Mouse (Mus musculus) limb, embryonic 14.5 days (tissue): ENCODE measurements at regions not wholly inside any gene's neighbourhood (a gene's known extent, or its start where the extent isn't known, plus 50 kb on each side); places are given as distances from the start of the nearest gene placed in this dataset.

Experiments
- ATAC-seq: fragments of 200-750 bp; cut with Nextera tagmentation; 2 replicates; pipeline ENCODE4 v1.8.0; 2017; ENCODE audit warnings: low read depth, moderate number of reproducible peaks, moderate TSS enrichment; ENCODE audit not compliant: low FRiP score
- DNase-seq: peaks from one replicate; pipeline ENCODE4 v3.0.0-alpha.2; 2015; ENCODE audit warnings: low spot score
- H3K27ac ChIP-seq: fragments of 300-500 bp; sonication (generic); replicated peaks from 2 replicates; pipeline ENCODE4 v1.5.1; 2014; ENCODE audit warnings: low read depth, mild to moderate bottlenecking, low read length, moderate library complexity, mixed read lengths
- H3K27me3 ChIP-seq: fragments of 300-500 bp; sonication (generic); 2 replicates; pipeline ENCODE4 v1.6.1; 2014; ENCODE audit warnings: low read length, mixed read lengths; ENCODE audit not compliant: control insufficient read depth, insufficient read depth
- H3K36me3 ChIP-seq: fragments of 300-500 bp; sonication (generic); 2 replicates; pipeline ENCODE4 v1.6.1; 2014; ENCODE audit warnings: mild to moderate bottlenecking, low read length, moderate library complexity, mixed read lengths; ENCODE audit not compliant: control insufficient read depth, insufficient read depth
- H3K4me1 ChIP-seq: fragments of 300-500 bp; sonication (generic); 2 replicates; pipeline ENCODE4 v1.6.1; 2014; ENCODE audit warnings: antibody characterized with exemption, low read length, mixed read lengths; ENCODE audit not compliant: control insufficient read depth, insufficient read depth
- H3K4me2 ChIP-seq: fragments of 300-500 bp; sonication (generic); replicated peaks from 2 replicates; pipeline ENCODE4 v1.6.1; 2014; ENCODE audit warnings: low read depth, mild to moderate bottlenecking, low read length, moderate library complexity; ENCODE audit not compliant: severe bottlenecking
- H3K4me3 ChIP-seq: fragments of 300-500 bp; sonication (generic); replicated peaks from 2 replicates; pipeline ENCODE4 v1.5.1; 2014; ENCODE audit warnings: low read length
- H3K9ac ChIP-seq: fragments of 300-500 bp; sonication (generic); 2 replicates; pipeline ENCODE4 v1.6.1; 2014; ENCODE audit warnings: mild to moderate bottlenecking, low read depth, low read length, moderate library complexity; ENCODE audit not compliant: severe bottlenecking
- H3K9me3 ChIP-seq: fragments of 300-500 bp; sonication (generic); 2 replicates; pipeline ENCODE4 v1.6.1; 2016; ENCODE audit warnings: low read length; ENCODE audit not compliant: control insufficient read depth
- POLR2A ChIP-seq: fragments of 200-500 bp; IDR thresholded peaks from 2 replicates; pipeline ENCODE4 v1.8.0; 2012; ENCODE audit warnings: inconsistent platforms, mild to moderate bottlenecking, moderate library complexity, borderline replicate concordance; ENCODE audit not compliant: insufficient read depth, insufficient read length; ENCODE audit errors: extremely low read depth
- WGBS: fragments of 180-500 bp; shearing (Covaris S2); extraction: QIAGEN DNeasy Blood & Tissue Kit; methylation state at CpG from one replicate; pipeline ENCODE4 v1.1.7; 2014; 5-methylcytosine and 5-hydroxymethylcytosine counted together

GRCm38 (mm10) chr3:78618900-78619299 lies 667.4 kb downstream of the Rapgef2 start:
- no peak overlapping the region for H3K9ac ChIP-seq
- H3K9me3 ChIP-seq = no peaks in the 10 kb centered on the region
- no peak overlapping the region for H3K4me3 ChIP-seq
- no peak overlapping the region for H3K27ac ChIP-seq
- TF ChIP-seq POLR2A = no peak
- no peaks in the 10 kb centered on the region for H3K4me1 ChIP-seq
- WGBS = 33% methylated on average over 3 of the region's 3 CpGs
- ATAC-seq (no peak), DNase-seq (peak; percentile 17)
- no peaks in the 10 kb centered on the region for H3K27me3 ChIP-seq
- no peaks in the 10 kb centered on the region for H3K36me3 ChIP-seq
- no peak overlapping the region for H3K4me2 ChIP-seq

DNA sequence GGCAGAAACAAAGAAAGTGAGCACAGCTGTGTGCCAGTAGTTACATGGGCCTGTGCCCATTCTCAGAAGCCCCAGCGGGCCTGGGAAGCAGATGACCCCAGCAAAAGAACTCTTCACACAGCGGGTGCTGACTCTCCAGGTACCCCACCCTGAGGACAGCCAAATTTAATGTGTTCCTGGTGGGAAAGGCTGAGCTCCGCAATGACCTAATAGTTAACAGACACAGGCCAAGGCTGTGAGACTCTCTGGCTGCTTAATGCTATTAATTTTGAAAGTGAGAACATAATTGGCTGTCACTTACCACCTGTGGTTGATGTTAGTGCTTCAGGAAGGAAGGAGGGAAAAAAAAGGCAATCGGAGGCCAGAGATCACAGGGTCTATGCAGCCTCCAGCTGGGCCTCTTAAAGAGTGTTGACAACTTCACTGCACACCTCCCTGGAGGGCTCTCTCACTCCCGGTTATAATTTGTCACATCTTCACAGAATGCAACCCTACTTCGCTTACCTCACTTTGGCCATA lies 691.5 kb downstream of the Rapgef2 start:
- ATAC-seq = peak; percentile 86
- TF ChIP-seq POLR2A = no peak
- H3K27me3 ChIP-seq = no peaks in the 10 kb centered on the region; the same call in 1 of the 2 replicates
- no peak overlapping the region for H3K4me3 ChIP-seq
- WGBS = 5% methylated on average over 6 of the region's 6 CpGs
- peak; percentile 66 for DNase-seq
- peak overlapping the region; percentile 29 for H3K4me2 ChIP-seq
- H3K9me3 ChIP-seq = no peaks in the 10 kb centered on the region
- H3K27ac ChIP-seq = 0 out of 2 replicates have a peak overlapping the region, but pooled peaks have one; percentile 22
- H3K4me1 ChIP-seq = peaks cover 10% of the 10 kb centered on the region; the same call in 1 of the 2 replicates
- no peak overlapping the region for H3K9ac ChIP-seq
- H3K36me3 ChIP-seq = no peaks in the 10 kb centered on the region

GRCm38 (mm10) chr3:78594305-78594704 lies 692.0 kb downstream of the Rapgef2 start:
- Histone ChIP-seq H3K4me2 (peak overlapping the region; percentile 29), H3K36me3 (no peaks in the 10 kb centered on the region), H3K9me3 (no peaks in the 10 kb centered on the region), H3K4me3 (no peak overlapping the region), H3K9ac (no peak overlapping the region), H3K27ac (0 out of 2 replicates have a peak overlapping the region, but pooled peaks have one; percentile 22), H3K27me3 (no peaks in the 10 kb centered on the region; the same call in 1 of the 2 replicates), H3K4me1 (peaks cover 10% of the 10 kb centered on the region; the same call in 1 of the 2 replicates)
- DNase-seq (no peak), ATAC-seq (no peak)
- WGBS = 31% methylated on average over 11 of the region's 11 CpGs
- TF ChIP-seq POLR2A = no peak

DNA sequence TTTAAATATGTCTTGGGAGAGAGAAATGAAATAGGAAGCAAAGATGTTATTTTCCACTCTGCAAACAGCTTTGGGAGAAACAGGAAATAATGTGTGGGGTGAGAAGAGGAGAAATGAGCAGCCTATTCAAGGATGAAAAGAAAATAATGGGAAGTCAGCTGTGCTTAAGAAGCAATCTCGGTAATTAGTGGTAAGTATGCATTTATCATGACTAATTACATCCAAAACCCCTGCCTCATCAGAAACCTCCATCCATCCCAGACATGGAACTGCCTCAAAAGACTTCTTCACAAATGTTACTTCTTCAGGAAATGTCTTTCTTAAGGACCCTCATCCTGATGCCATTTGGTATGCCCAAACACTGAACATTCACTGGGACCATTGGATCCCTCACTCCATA lies 699.7 kb downstream of the Rapgef2 start:
- H3K27me3 ChIP-seq = no peaks in the 10 kb centered on the region; the same call in 1 of the 2 replicates
- DNase-seq = no peak
- no peak for ATAC-seq
- H3K4me3 ChIP-seq = no peak overlapping the region
- 83% methylated on average over 1 of the region's 1 CpGs for WGBS
- no peak overlapping the region for H3K4me2 ChIP-seq
- no peak overlapping the region for H3K9ac ChIP-seq
- H3K9me3 ChIP-seq = no peaks in the 10 kb centered on the region
- no peak overlapping the region for H3K27ac ChIP-seq
- no peak for TF ChIP-seq POLR2A
- H3K36me3 ChIP-seq = no peaks in the 10 kb centered on the region
- H3K4me1 ChIP-seq = peaks cover 6% of the 10 kb centered on the region; the same call in 1 of the 2 replicates

- WGBS = 25% methylated on average over 1 of the region's 1 CpGs
- ATAC-seq (no peak), DNase-seq (peak; percentile 43)
- Histone ChIP-seq H3K4me2 (no peak overlapping the region), H3K4me3 (no peak overlapping the region), H3K9me3 (no peaks in the 10 kb centered on the region), H3K27ac (no peak overlapping the region), H3K9ac (no peak overlapping the region), H3K4me1 (peaks cover 11% of the 10 kb centered on the region), H3K36me3 (no peaks in the 10 kb centered on the region), H3K27me3 (no peaks in the 10 kb centered on the region)
- TF ChIP-seq POLR2A = no peak
Measured at GRCm38 (mm10) chr3:78581868-78582267, 704.4 kb downstream of the Rapgef2 start.

DNA sequence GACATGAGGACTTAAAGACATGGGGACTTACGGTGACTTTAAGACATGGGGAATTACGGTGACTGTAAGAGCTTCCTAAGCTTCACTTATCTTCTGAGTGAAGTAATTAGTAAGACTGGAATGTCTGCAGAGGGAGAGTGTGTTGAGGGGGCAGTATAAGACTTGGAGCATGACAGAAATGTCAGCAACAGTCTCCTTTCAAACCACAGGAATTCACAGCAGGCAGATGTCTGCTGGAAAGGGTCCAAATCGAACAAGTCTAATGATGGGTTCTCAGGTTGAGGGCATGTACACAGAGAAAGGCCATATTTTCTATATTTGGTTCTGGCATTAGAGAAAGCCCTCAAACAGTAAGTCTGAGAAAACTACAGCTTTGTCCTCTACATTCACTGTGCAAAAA lies 705.2 kb downstream of the Rapgef2 start:
- ATAC-seq = no peak
- no peaks in the 10 kb centered on the region for H3K9me3 ChIP-seq
- no peak overlapping the region for H3K4me2 ChIP-seq
- peak; percentile 14 for DNase-seq
- 45% methylated on average over 3 of the region's 3 CpGs for WGBS
- no peaks in the 10 kb centered on the region for H3K36me3 ChIP-seq
- TF ChIP-seq POLR2A = no peak
- H3K27me3 ChIP-seq = no peaks in the 10 kb centered on the region
- peaks cover 11% of the 10 kb centered on the region for H3K4me1 ChIP-seq
- H3K27ac ChIP-seq = no peak overlapping the region
- H3K9ac ChIP-seq = no peak overlapping the region
- H3K4me3 ChIP-seq = no peak overlapping the region
